Mouse (Mus musculus) intestine, embryonic 16.5 days (tissue): ENCODE data around the gene Smoc1. TPM values are rescaled to one million over a fixed set of nuclear protein-coding genes. Genes with fewer than 3 reads are reported as not detected.

ENCODE experiments used
- ATAC-seq: fragments of 200-750 bp; cut with Nextera tagmentation; 2 replicates; pipeline ENCODE4 v1.8.0; 2017; ENCODE audit warnings: moderate TSS enrichment, moderate library complexity
- H3K27ac ChIP-seq: fragments of 300-500 bp; sonication (generic); 2 replicates; pipeline ENCODE4 v1.5.1; 2014; ENCODE audit warnings: mild to moderate bottlenecking, low read length
- H3K27me3 ChIP-seq: fragments of 300-500 bp; sonication (generic); replicated peaks from 2 replicates; pipeline ENCODE4 v1.6.1; 2014; ENCODE audit warnings: low read length, control low read depth, mixed read lengths; ENCODE audit not compliant: control insufficient read depth, insufficient read depth
- H3K36me3 ChIP-seq: fragments of 300-500 bp; sonication (generic); 2 replicates; pipeline ENCODE4 v1.6.1; 2014; ENCODE audit warnings: low read length, control low read depth; ENCODE audit not compliant: control insufficient read depth, insufficient read depth
- H3K4me1 ChIP-seq: fragments of 300-500 bp; sonication (generic); 2 replicates; pipeline ENCODE4 v1.6.1; 2014; ENCODE audit warnings: low read length, control low read depth, mixed read lengths; ENCODE audit not compliant: control insufficient read depth, insufficient read depth
- H3K4me2 ChIP-seq: fragments of 300-500 bp; sonication (generic); 2 replicates; pipeline ENCODE4 v1.6.1; 2014; ENCODE audit warnings: low read depth, low read length, control low read depth
- H3K4me3 ChIP-seq: fragments of 300-500 bp; sonication (generic); 2 replicates; pipeline ENCODE4 v1.5.1; 2014; ENCODE audit warnings: mild to moderate bottlenecking, low read length
- H3K9ac ChIP-seq: fragments of 300-500 bp; sonication (generic); 2 replicates; pipeline ENCODE4 v1.6.1; 2014; ENCODE audit warnings: low read depth, low read length
- H3K9me3 ChIP-seq: fragments of 300-500 bp; sonication (generic); 2 replicates; pipeline ENCODE4 v1.6.1; 2016; ENCODE audit warnings: low read length, control low read depth; ENCODE audit not compliant: control insufficient read depth
- WGBS: fragments of 180-500 bp; shearing (Covaris S2); extraction: QIAGEN DNeasy Blood & Tissue Kit; methylation state at CpG from one replicate; pipeline ENCODE4 v1.1.7; 2014; 5-methylcytosine and 5-hydroxymethylcytosine counted together
- polyA plus RNA-seq: library from polyadenylated mRNA; unstranded; fragments of >200 nt; fragmentation: Nextera tagmentation; extraction: Ambion mirVana; gene quantifications from 2 replicates; pipeline ENCODE4 v1.2.1, GENCODE M21; 2015

The Smoc1 gene
- polyA plus RNA-seq, 1 experiment from 2014 or later: 9.2 TPM

DNA sequence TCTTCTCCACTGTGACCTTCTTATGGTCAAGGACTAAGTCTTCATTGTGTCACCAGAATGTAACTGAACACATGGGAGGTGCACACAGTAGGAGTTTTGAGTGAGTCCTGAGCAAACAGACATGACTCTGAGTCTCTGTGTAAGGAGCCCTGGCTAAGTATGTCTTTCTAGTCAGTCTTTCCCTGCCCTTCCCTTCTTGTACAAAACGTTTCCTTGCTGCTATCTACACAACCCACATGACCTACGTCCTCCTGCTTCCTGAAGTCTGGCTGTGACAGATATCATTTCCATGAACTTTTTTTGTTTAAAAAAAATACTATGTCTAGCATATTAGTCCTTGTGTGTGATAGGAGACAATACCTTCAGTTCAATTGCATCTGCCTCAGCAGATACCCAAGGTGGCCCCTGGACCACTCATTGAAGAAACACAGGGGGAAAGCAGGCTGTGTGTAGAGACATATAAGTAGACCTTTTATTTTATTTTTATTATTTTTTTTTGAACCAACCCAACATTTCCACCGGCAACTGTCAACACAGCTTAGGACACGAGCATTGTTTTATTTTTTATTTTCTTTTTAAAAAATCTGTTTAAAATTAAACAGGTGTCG is 171.0 kb downstream of the Smoc1 start:
- no peak for ATAC-seq
- Histone ChIP-seq H3K4me1 (no peaks in the 10 kb centered on the region), H3K9ac (no peak overlapping the region), H3K4me3 (no peak overlapping the region), H3K27me3 (no peaks in the 10 kb centered on the region), H3K36me3 (no peaks in the 10 kb centered on the region), H3K27ac (no peak overlapping the region), H3K4me2 (no peak overlapping the region), H3K9me3 (no peaks in the 10 kb centered on the region)
- 61% methylated on average over 5 of the region's 5 CpGs for WGBS

DNA sequence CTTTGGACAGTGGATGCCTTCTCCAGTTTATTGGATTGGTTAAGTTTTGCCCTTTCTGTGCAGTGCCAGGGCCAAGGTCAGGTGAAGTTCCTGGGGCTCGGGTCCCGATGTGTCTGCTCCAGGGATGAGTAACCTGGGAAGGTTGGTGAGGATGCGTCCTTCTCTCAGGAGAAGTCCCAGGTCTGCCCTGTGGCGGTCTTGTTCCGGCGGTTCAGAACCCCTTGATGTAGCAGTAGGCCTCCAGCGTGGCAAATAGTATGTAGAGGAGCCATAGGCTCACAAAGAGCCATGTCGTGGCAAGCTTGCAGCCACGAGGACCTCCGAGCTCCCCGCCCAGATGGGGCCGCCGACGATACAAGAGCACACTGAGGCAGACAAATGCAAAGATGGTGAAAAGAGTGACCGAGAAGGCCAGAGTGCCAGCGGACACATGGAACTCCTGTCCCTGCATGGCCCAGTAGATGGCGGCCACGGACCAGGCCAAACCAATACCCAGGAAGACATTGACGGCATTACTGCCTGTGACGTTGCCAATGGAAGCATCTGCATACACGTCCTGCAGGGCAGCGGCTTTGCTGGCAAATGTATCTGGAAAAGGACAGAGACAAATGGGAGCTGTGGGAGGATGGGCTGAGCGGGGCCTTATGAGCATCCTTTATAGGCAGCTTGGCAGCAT is 172.8 kb downstream of the Smoc1 start:
- no peak overlapping the region for H3K9ac ChIP-seq
- H3K4me1 ChIP-seq: no peaks in the 10 kb centered on the region
- WGBS: 36% methylated on average over 23 of the region's 23 CpGs
- no peaks in the 10 kb centered on the region for H3K36me3 ChIP-seq
- H3K9me3 ChIP-seq: no peaks in the 10 kb centered on the region
- H3K4me3 ChIP-seq: no peak overlapping the region
- peak; percentile 64; the same call in 1 of the 2 replicates for ATAC-seq
- H3K27me3 ChIP-seq: no peaks in the 10 kb centered on the region
- H3K27ac ChIP-seq: no peak overlapping the region
- H3K4me2 ChIP-seq: no peak overlapping the region

DNA sequence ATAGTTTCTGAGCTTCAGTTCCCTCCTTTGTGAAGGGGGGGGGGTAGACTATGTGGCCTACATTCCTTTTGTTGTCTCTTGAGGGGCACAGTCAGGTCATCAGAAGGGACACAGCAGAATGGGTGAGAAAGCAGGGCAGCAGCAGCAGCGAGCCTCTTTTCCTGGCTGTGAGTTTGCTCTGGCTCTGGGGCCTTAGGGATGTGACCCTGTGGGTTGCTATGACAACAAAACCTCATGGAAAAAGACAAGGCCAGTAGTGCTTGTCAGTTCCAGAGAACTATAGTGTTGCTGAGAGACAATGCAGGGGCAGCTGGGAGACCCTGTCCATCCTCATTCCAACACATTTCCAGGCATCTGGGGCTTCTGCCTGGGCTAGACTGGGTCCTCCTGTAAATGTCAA is 176.6 kb downstream of the Smoc1 start:
- WGBS: 21% methylated on average over 1 of the region's 1 CpGs
- ATAC-seq: no peak

DNA sequence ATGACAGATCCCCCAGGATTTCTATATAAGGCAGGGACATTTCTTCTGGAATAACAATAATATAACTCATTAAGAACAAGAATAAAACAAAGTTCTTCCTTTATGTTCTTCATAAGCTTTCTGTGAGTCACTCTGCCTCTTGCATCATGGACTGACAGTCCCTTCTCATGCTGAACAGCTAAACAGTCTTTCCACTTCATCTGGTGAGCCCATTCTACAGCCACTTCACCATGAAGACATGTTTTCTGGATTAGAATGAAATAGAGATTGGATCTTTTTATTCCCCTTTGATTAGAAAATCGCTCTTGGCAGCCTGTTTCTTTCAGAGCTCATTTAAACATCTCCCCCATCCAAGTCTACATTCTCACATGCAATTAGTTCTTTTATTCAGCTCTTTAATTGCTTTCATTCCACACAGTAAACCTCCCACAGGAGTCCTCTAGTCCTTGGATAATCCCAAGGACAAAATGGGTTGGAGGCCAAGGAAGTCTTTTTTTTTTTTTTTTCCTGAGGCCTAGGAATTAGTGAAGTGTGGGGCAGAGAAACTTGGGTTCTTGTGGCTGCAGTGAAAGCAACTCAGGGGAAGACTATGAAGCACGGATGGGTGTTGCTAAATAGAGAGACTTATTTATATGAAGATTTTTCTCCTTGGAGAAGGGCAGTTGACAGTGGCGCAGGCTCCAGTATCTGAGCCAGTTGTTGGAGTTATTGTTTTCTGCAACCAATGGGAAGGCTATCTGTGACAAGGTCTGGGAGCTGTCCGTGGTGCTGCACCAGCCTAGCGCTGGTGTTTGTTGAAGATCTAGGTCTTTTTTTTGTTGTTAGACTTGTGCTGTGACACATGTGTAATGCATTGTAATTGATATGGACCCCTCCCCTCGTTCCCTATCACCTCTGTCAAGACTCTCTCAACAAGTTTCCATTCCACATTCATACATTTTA is 179.3 kb downstream of the Smoc1 start:
- ATAC-seq: no peak
- WGBS: 24% methylated on average over 6 of the region's 6 CpGs
- Histone ChIP-seq H3K9ac (no peak overlapping the region), H3K4me1 (no peaks in the 10 kb centered on the region), H3K9me3 (no peaks in the 10 kb centered on the region), H3K36me3 (no peaks in the 10 kb centered on the region), H3K4me3 (no peak overlapping the region), H3K27me3 (no peaks in the 10 kb centered on the region), H3K27ac (no peak overlapping the region), H3K4me2 (no peak overlapping the region)

More for the DNA sequence above, 176.6 kb downstream of the Smoc1 start:
- no peak overlapping the region for H3K4me2 ChIP-seq
- no peak overlapping the region for H3K9ac ChIP-seq
- no peak overlapping the region for H3K27ac ChIP-seq
- H3K36me3 ChIP-seq: no peaks in the 10 kb centered on the region
- H3K27me3 ChIP-seq: no peaks in the 10 kb centered on the region
- no peaks in the 10 kb centered on the region for H3K9me3 ChIP-seq
- H3K4me1 ChIP-seq: no peaks in the 10 kb centered on the region
- no peak overlapping the region for H3K4me3 ChIP-seq

DNA sequence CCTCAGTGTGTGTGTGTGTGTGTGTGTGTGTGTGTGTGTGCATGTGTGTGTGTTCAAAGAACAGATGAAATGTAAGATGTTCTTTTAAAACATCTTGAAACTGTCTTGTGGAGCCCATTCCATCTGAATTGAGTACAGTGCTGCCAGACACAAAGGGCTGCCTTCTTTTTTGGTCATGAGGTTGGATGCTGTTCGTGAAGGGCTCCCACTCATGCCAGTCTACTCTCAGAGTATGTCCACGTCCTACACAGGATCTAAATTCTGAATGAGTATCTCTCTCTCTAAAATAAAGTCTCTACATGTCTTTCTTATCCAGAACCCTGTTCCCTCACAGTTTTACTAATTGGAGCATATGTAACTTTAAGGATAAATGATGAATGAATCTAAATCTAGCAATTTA is 182.0 kb downstream of the Smoc1 start:
- H3K9me3 ChIP-seq: no peaks in the 10 kb centered on the region
- H3K4me2 ChIP-seq: no peak overlapping the region
- H3K4me3 ChIP-seq: no peak overlapping the region
- H3K27me3 ChIP-seq: no peaks in the 10 kb centered on the region
- 47% methylated on average over 2 of the region's 2 CpGs for WGBS
- H3K4me1 ChIP-seq: no peaks in the 10 kb centered on the region
- no peaks in the 10 kb centered on the region for H3K36me3 ChIP-seq
- H3K9ac ChIP-seq: no peak overlapping the region
- no peak for ATAC-seq
- H3K27ac ChIP-seq: no peak overlapping the region

DNA sequence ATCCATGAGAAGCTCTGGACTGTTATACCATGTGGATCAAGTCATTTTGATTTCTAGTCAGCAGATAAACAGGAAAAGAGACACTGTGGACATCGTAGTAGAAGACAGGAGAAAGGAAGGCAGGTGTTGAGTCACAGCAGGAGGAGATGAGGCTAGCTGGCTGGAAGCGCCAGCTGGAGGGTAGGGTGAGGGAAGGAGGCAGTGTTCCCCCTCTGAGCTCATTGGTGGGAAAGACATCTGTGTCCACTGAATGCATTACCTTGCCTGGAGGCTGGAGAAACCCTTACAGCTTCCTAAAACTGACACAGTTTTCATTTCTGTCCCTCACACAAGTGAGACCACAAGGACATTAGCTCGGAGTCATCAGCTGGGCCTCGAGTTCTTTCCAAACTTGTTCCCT is 192.7 kb downstream of the Smoc1 start:
- Histone ChIP-seq H3K4me3 (no peak overlapping the region), H3K4me1 (no peaks in the 10 kb centered on the region), H3K27ac (no peak overlapping the region), H3K9me3 (no peaks in the 10 kb centered on the region), H3K27me3 (no peaks in the 10 kb centered on the region), H3K9ac (no peak overlapping the region), H3K36me3 (no peaks in the 10 kb centered on the region), H3K4me2 (no peak overlapping the region)
- WGBS: 67% methylated on average over 4 of the region's 4 CpGs
- ATAC-seq: no peak

DNA sequence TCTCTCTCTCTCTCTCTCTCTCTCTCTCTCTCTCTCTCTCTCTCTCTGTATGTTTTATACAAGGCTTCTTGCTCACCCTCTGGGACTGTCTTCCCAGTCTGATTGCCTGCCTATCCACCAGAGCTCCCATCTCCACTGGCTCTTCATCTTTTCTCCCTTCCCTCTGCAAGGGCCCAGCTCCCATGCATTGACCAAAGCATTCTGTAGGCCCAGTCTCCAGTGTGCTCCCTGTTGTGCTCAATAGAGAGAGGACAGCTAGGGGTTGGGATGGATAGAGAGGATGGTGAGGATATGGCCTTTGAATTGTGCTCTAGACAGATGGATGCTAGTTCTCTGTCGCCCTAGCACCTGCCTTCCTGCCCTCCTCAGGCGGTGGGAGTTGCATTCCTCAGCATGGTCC is 196.7 kb downstream of the Smoc1 start:
- Histone ChIP-seq H3K9ac (no peak overlapping the region), H3K4me2 (no peak overlapping the region), H3K4me3 (no peak overlapping the region), H3K27ac (no peak overlapping the region), H3K9me3 (no peaks in the 10 kb centered on the region), H3K4me1 (no peaks in the 10 kb centered on the region), H3K36me3 (no peaks in the 10 kb centered on the region), H3K27me3 (no peaks in the 10 kb centered on the region)
- ATAC-seq: no peak
- WGBS: 74% methylated on average over 2 of the region's 2 CpGs

DNA sequence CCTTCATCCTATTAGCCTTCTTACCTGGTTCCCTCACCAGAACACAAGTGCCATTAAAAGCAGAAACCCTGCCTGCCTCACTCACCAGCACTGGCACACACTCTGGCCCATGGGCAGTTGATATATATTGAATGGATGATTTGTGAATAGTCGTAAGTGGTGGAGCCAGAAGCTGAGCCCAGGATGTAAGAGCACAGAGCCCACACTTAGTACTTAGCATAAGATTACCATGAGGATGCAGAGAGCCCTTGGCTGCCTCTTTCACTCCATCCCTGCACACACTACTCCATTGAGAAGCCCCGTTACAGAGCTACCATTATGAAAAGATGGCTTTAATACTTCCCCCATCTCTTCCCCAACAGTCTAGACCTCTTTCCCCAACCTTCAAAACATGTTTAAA is 198.2 kb downstream of the Smoc1 start:
- Histone ChIP-seq H3K27ac (no peak overlapping the region), H3K36me3 (no peaks in the 10 kb centered on the region), H3K4me2 (no peak overlapping the region), H3K9ac (no peak overlapping the region), H3K4me3 (no peak overlapping the region), H3K9me3 (no peaks in the 10 kb centered on the region), H3K27me3 (no peaks in the 10 kb centered on the region), H3K4me1 (no peaks in the 10 kb centered on the region)
- ATAC-seq: no peak
- WGBS: 77% methylated on average over 2 of the region's 2 CpGs

DNA sequence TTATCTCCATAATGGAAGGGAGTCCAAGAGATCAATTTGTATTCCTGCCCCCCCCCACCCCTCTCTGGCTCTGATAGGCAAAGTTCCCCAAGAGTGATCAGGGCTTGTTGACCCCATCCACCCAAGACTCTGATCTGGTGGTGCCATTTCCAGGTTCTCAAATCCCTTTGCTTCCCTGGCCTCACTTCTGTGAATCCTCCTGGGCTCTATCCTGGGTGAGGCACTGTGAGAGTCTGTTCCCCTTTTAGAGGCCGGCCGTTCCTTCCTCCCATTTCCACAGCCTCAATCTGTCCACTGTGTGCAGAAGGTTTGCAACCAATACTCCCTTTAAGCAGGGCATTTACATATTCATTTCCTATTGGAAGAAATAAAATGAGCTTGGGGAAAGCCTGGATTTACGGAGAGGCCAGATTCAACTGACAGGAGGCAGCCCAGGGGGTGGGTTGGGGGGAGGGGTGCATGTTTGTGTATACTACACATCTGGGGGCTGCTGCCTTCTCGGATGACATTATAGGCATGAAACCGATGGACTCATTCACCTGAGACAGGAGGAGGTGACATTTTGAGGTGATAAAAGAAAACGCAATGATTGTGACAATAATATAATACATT is 199.5 kb downstream of the Smoc1 start:
- H3K9ac ChIP-seq: no peak overlapping the region
- H3K4me3 ChIP-seq: no peak overlapping the region
- 33% methylated on average over 6 of the region's 6 CpGs for WGBS
- H3K9me3 ChIP-seq: no peaks in the 10 kb centered on the region
- no peaks in the 10 kb centered on the region for H3K27me3 ChIP-seq
- no peak overlapping the region for H3K27ac ChIP-seq
- no peaks in the 10 kb centered on the region for H3K4me1 ChIP-seq
- H3K36me3 ChIP-seq: no peaks in the 10 kb centered on the region
- no peak for ATAC-seq
- H3K4me2 ChIP-seq: no peak overlapping the region
